14 mouse cellular contexts compared by ENCODE assay signal in the genomic region with DNA sequence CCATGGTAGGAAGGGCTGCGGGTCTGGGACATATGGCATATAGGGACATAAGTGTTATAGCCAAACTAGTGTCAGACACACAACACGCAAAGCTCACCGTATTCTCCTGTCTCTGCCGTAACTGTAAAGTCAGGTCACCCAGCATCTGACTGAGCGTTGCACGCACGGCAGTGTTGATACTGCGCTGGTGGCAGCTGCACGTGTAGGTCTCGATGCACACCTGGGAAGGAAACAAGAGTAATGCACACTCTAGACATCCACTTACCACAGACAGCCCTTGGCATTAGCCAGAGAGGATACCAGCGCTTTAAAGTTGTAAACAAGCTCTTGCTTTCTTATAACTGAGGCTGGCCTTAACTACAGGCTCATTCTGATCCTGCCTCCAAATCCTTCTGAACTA.
"Had no signal": no experiment of that assay in that cellular context is flagged by ENCODE, and none has a peak within 500 bp of the region (broad histone marks: within the 10 kb centered on the region; RNA-seq: fewer than 3 reads in every experiment).

No protein-coding gene starts in this region.

- H3K27ac ChIP-seq: hindbrain, postnatal 0 days; intestine, embryonic 15.5 days; kidney, postnatal 0 days; limb, embryonic 13.5 days; liver, embryonic 15.5 days; midbrain, embryonic 12.5 days; neural tube, embryonic 15.5 days had no signal

- H3K4me1 ChIP-seq: intestine, embryonic 15.5 days; limb, embryonic 13.5 days; liver, embryonic 15.5 days; midbrain, embryonic 12.5 days; neural tube, embryonic 15.5 days had no signal

- H3K36me3 ChIP-seq: intestine, embryonic 15.5 days; limb, embryonic 13.5 days; liver, embryonic 15.5 days; midbrain, embryonic 12.5 days had no signal

- H3K4me3 ChIP-seq: intestine, embryonic 15.5 days; limb, embryonic 13.5 days; liver, embryonic 15.5 days; midbrain, embryonic 12.5 days; neural tube, embryonic 15.5 days had no signal

- DNase-seq: kidney, adult 9 months; kidney, postnatal 36 days; left cerebral cortex, postnatal 4 days; lung, adult 2 months; lung, postnatal 4 days; right cerebral cortex, adult 18-20 months; right cerebral cortex, postnatal 25 days had no signal

- H3K27me3 ChIP-seq: intestine, embryonic 15.5 days; limb, embryonic 13.5 days; liver, embryonic 15.5 days; midbrain, embryonic 12.5 days; neural tube, embryonic 15.5 days had no signal
